Mouse (Mus musculus): ENCODE results near the gene Gm4858. TPM values are rescaled to one million over a fixed set of nuclear protein-coding genes. Genes with fewer than 3 reads are reported as not detected.

Gene Gm4858
- polyA plus RNA-seq, 1 experiment from 2014 or later, result not detected

GRCm38 (mm10) chr3:93119101-93119500 lies 50.5 kb downstream of the Gm4858 start:
- Histone ChIP-seq H3K27me3 (replicated peaks; ENCODE audit: insufficient read depth, low read length) (no peaks in the 10 kb centered on the region), H3K4me2 (replicated peaks; ENCODE audit: low read depth, low read length) (no peak overlapping the region), H3K9ac (replicated peaks; ENCODE audit: low read depth) (no peak overlapping the region), H3K9me3 (ENCODE audit: low read length) (no peaks in the 10 kb centered on the region), H3K36me3 (ENCODE audit: insufficient read depth, low read length) (no peaks in the 10 kb centered on the region), H3K27ac (ENCODE audit: low read length) (no peak overlapping the region), H3K4me1 (ENCODE audit: insufficient read depth, low read depth, low read length) (no peaks in the 10 kb centered on the region), H3K4me3 (ENCODE audit: low read depth, low read length) (no peak overlapping the region)
- no peak for TF ChIP-seq EP300 (IDR thresholded peaks at IDR 0.05)
- peak; percentile 58 for TF ChIP-seq CTCF (IDR thresholded peaks at IDR 0.05)
- ATAC-seq, result no peak
- peak; percentile 15 for DNase-seq (ENCODE audit: low spot score)
- WGBS, result 43% methylated on average over 4 of the region's 4 CpGs

Other genes with a start within 250 kb of the Gm4858 start
- not detected in 2 replicates for gene Kprp, start 241.6 kb upstream of the Gm4858 start, polyA plus RNA-seq (2015; fragmentation: Nextera tagmentation; extraction: Ambion mirVana)
- not detected in 2 replicates for gene Lce1l, start 217.5 kb upstream of the Gm4858 start, polyA plus RNA-seq (2015; fragmentation: Nextera tagmentation; extraction: Ambion mirVana)
- gene 2310050C09Rik, start 198.6 kb upstream of the Gm4858 start, polyA plus RNA-seq (2015; fragmentation: Nextera tagmentation; extraction: Ambion mirVana), result not detected in 2 replicates
- not detected in 2 replicates for gene Lce3a, start 142.6 kb upstream of the Gm4858 start, polyA plus RNA-seq (2015; fragmentation: Nextera tagmentation; extraction: Ambion mirVana)
- gene Lce3b, start 135.8 kb upstream of the Gm4858 start, polyA plus RNA-seq (2015; fragmentation: Nextera tagmentation; extraction: Ambion mirVana), result not detected in 2 replicates
- not detected in 2 replicates for gene Lce3c, start 124.3 kb upstream of the Gm4858 start, polyA plus RNA-seq (2015; fragmentation: Nextera tagmentation; extraction: Ambion mirVana)
- not detected in 2 replicates for gene Lce3d, start 111.4 kb upstream of the Gm4858 start, polyA plus RNA-seq (2015; fragmentation: Nextera tagmentation; extraction: Ambion mirVana)
- gene Lce3e, start 101.8 kb upstream of the Gm4858 start, polyA plus RNA-seq (2015; fragmentation: Nextera tagmentation; extraction: Ambion mirVana), result not detected in 2 replicates
- not detected in 2 replicates for gene Lce3f, start 76.6 kb upstream of the Gm4858 start, polyA plus RNA-seq (2015; fragmentation: Nextera tagmentation; extraction: Ambion mirVana)
- not detected in 2 replicates for gene Crct1, start 53.1 kb upstream of the Gm4858 start, polyA plus RNA-seq (2015; fragmentation: Nextera tagmentation; extraction: Ambion mirVana)
- gene Lce1m, start 49.8 kb upstream of the Gm4858 start, polyA plus RNA-seq (2015; fragmentation: Nextera tagmentation; extraction: Ambion mirVana), result not detected in 2 replicates
- not detected in 2 replicates for gene Crnn, start 76.0 kb downstream of the Gm4858 start, polyA plus RNA-seq (2015; fragmentation: Nextera tagmentation; extraction: Ambion mirVana)
- not detected in 2 replicates for gene Flg2, start 128.5 kb downstream of the Gm4858 start, polyA plus RNA-seq (2015; fragmentation: Nextera tagmentation; extraction: Ambion mirVana)
- not detected in 2 replicates for gene Flg, start 204.7 kb downstream of the Gm4858 start, polyA plus RNA-seq (2015; fragmentation: Nextera tagmentation; extraction: Ambion mirVana)